Mouse (Mus musculus) spleen, adult 2 months (tissue): ENCODE results near the gene Auts2.

ENCODE experiments used
- CTCF ChIP-seq: fragments of 200-500 bp; IDR thresholded peaks from 2 replicates; pipeline ENCODE4 v1.5.1; 2011; ENCODE audit warnings: mild to moderate bottlenecking, inconsistent platforms; ENCODE audit not compliant: insufficient read depth, insufficient read length, insufficient replicate concordance; ENCODE audit errors: extremely low read depth
- POLR2A ChIP-seq: fragments of 200-500 bp; IDR thresholded peaks from 2 replicates; pipeline ENCODE4 v1.6.1; 2011; ENCODE audit warnings: low read depth, low read length, inconsistent platforms

- TF ChIP-seq POLR2A (no peak), CTCF (no peak)
Measured at GRCm38 (mm10) chr5:131944761-131945160, 598.4 kb downstream of the Auts2 start.
